Mouse (Mus musculus) lung, postnatal 0 days (tissue): ENCODE data around the gene Ak7.

Experiments
- CTCF ChIP-seq: IDR thresholded peaks from 2 replicates; pipeline ENCODE4 v1.5.1; 2016; ENCODE audit warnings: antibody characterized with exemption, mild to moderate bottlenecking
- EP300 ChIP-seq: IDR thresholded peaks from 2 replicates; pipeline ENCODE4 v1.6.1; 2016; ENCODE audit warnings: antibody characterized with exemption, mild to moderate bottlenecking, control low read depth

DNA sequence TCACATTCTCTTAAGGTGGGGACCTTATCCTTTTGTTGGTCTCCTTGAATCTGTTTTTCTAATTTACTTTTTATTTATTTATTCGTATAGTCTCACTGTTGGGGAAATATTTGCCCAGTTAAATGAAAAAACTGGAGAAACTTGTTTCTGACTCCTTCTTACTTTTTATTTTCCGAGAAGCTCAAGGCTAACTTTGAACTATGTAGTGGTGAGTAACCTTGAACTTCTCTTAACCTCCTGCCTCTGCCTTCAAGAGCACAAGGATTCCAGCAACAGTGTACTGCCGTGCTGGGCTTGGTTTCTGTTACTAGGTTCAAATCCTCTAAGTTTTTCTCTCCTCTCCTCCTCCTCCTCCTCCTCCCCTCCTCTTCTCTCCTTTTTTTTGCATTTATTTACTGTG lies 55.9 kb downstream of the Ak7 start:
- TF ChIP-seq CTCF (no peak), EP300 (no peak)
